Comparison of ENCODE assay signal across 24 mouse cellular contexts in the genomic region with DNA sequence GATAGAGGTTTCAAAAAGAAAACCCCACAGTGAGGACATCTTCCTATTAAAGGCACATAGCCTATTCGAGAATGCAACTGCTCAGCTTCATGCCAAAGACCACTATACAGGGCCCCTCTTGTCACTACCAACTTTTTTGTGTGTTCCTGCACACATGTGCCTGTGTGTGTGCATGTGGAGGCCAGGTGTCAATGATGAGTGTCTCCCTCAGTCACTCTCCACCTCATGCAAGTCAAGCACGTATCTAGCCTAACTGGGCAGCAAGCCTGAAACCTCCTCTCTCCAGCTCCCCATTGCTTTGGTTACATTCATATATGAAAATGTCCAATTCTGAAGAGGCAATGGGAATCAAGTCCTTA.
DNase-seq lines count a peak whose midpoint lies in the region; ATAC-seq and TF ChIP-seq lines count a peak whose summit lies in the region.
"Had no signal": no experiment of that assay in that cellular context is flagged by ENCODE, and none has a peak within 500 bp of the region (broad histone marks: within the 10 kb centered on the region; RNA-seq: fewer than 3 reads in every experiment).

No protein-coding gene starts in this region.

- peak overlapping the region; percentile 27; the same call in 1 of the 2 replicates for H3K27ac ChIP-seq in heart, embryonic 16.5 days (ENCODE audit: low read length)
- H3K27ac ChIP-seq in hindbrain, embryonic 13.5 days = no peak overlapping the region
- no peak overlapping the region for H3K27ac ChIP-seq in hindbrain, embryonic 10.5 days
- peak overlapping the region; percentile 44; the same call in 1 of the 2 replicates for H3K27ac ChIP-seq in midbrain, embryonic 13.5 days
- H3K27ac ChIP-seq in midbrain, postnatal 0 days (ENCODE audit: low read depth, low read length) = no peak overlapping the region; the same call in 1 of the 2 replicates
- H3K27ac ChIP-seq in midbrain, embryonic 15.5 days = peak overlapping the region; percentile 50
- H3K27ac ChIP-seq: forebrain, embryonic 10.5 days; forebrain, embryonic 13.5 days; heart, adult 2 months; heart, embryonic 10.5 days; heart, embryonic 13.5 days; hindbrain, embryonic 15.5 days had no signal

- no peak for DNase-seq in heart, postnatal 25 days (ENCODE audit: low spot score)
- DNase-seq in hindbrain, embryonic 10.5 days (ENCODE audit: low spot score) = no peak
- DNase-seq in midbrain, postnatal 0 days (ENCODE audit: low spot score) = no peak
- no peak for DNase-seq in spleen, postnatal 10 days (ENCODE audit: low spot score in 2 of 2)
- DNase-seq: adrenal gland, postnatal 10 days; adrenal gland, postnatal 36 days; cerebellum, adult 18-20 months; cerebellum, adult 9-10 months; cerebellum, postnatal 14 days; gastrocnemius, postnatal 10 days; gastrocnemius, postnatal 36 days; heart, adult 2 months; heart, postnatal 36 days had no signal

- TF ChIP-seq CTCF in midbrain, postnatal 0 days (IDR thresholded peaks at IDR 0.05) = no peak

- no peaks in the 10 kb centered on the region for H3K27me3 ChIP-seq in heart, embryonic 16.5 days (ENCODE audit: control insufficient read depth, insufficient read depth, low read length)
- H3K27me3 ChIP-seq in hindbrain, embryonic 13.5 days = no peaks in the 10 kb centered on the region
- no peaks in the 10 kb centered on the region for H3K27me3 ChIP-seq in hindbrain, embryonic 10.5 days (ENCODE audit: insufficient read depth, poor library complexity, severe bottlenecking)
- no peaks in the 10 kb centered on the region for H3K27me3 ChIP-seq in midbrain, embryonic 13.5 days
- H3K27me3 ChIP-seq in midbrain, postnatal 0 days (ENCODE audit: insufficient read depth, low read length) = no peaks in the 10 kb centered on the region
- no peaks in the 10 kb centered on the region for H3K27me3 ChIP-seq in midbrain, embryonic 15.5 days (replicated peaks)
- H3K27me3 ChIP-seq: forebrain, embryonic 13.5 days; heart, embryonic 13.5 days; hindbrain, embryonic 15.5 days had no signal

- no peaks in the 10 kb centered on the region for H3K36me3 ChIP-seq in heart, embryonic 16.5 days (ENCODE audit: control insufficient read depth, insufficient read depth)
- H3K36me3 ChIP-seq in hindbrain, embryonic 13.5 days = no peaks in the 10 kb centered on the region
- no peaks in the 10 kb centered on the region for H3K36me3 ChIP-seq in hindbrain, embryonic 10.5 days
- H3K36me3 ChIP-seq in midbrain, embryonic 13.5 days = no peaks in the 10 kb centered on the region
- H3K36me3 ChIP-seq in midbrain, postnatal 0 days (ENCODE audit: insufficient read depth, low read length) = no peaks in the 10 kb centered on the region
- no peaks in the 10 kb centered on the region for H3K36me3 ChIP-seq in midbrain, embryonic 15.5 days (replicated peaks)
- H3K36me3 ChIP-seq: forebrain, embryonic 10.5 days; heart, embryonic 10.5 days; heart, embryonic 13.5 days; hindbrain, embryonic 15.5 days had no signal

- intact Hi-C loops in heart, postnatal 25 days (cut with DNase I) = loop anchor here (5.0 kb wide), 1 partner anchor 125 kb away; no protein-coding TSS in a partner anchor

- no peak overlapping the region for H3K4me3 ChIP-seq in heart, embryonic 16.5 days (ENCODE audit: low read length)
- no peak overlapping the region for H3K4me3 ChIP-seq in hindbrain, embryonic 13.5 days
- no peak overlapping the region for H3K4me3 ChIP-seq in hindbrain, embryonic 10.5 days
- H3K4me3 ChIP-seq in midbrain, embryonic 13.5 days (replicated peaks) = no peak overlapping the region
- no peak overlapping the region for H3K4me3 ChIP-seq in midbrain, postnatal 0 days (ENCODE audit: low read depth, low read length)
- no peak overlapping the region for H3K4me3 ChIP-seq in midbrain, embryonic 15.5 days
- H3K4me3 ChIP-seq: forebrain, embryonic 10.5 days; forebrain, embryonic 13.5 days; heart, adult 2 months; heart, embryonic 10.5 days; heart, embryonic 13.5 days; hindbrain, embryonic 15.5 days had no signal

- 82% methylated on average over 2 of the region's 2 CpGs for WGBS in heart, embryonic 16.5 days
- WGBS in hindbrain, embryonic 13.5 days = 58% methylated on average over 2 of the region's 2 CpGs
- 62% methylated on average over 2 of the region's 2 CpGs for WGBS in hindbrain, embryonic 10.5 days
- WGBS in midbrain, embryonic 13.5 days = 56% methylated on average over 2 of the region's 2 CpGs
- 37% methylated on average over 2 of the region's 2 CpGs for WGBS in midbrain, postnatal 0 days
- 42% methylated on average over 2 of the region's 2 CpGs for WGBS in midbrain, embryonic 15.5 days

- no peak overlapping the region for H3K4me2 ChIP-seq in heart, embryonic 16.5 days (ENCODE audit: low read depth, low read length)
- no peak overlapping the region for H3K4me2 ChIP-seq in hindbrain, embryonic 13.5 days
- no peak overlapping the region for H3K4me2 ChIP-seq in midbrain, embryonic 13.5 days (replicated peaks)
- no peak overlapping the region for H3K4me2 ChIP-seq in midbrain, postnatal 0 days (ENCODE audit: low read depth, low read length, poor library complexity, severe bottlenecking)
- no peak overlapping the region for H3K4me2 ChIP-seq in midbrain, embryonic 15.5 days
- H3K4me2 ChIP-seq: forebrain, embryonic 13.5 days; heart, embryonic 13.5 days; hindbrain, embryonic 15.5 days had no signal

- no peaks in the 10 kb centered on the region for H3K9me3 ChIP-seq in heart, embryonic 16.5 days (replicated peaks; ENCODE audit: control insufficient read depth, low read length)
- no peaks in the 10 kb centered on the region for H3K9me3 ChIP-seq in hindbrain, embryonic 13.5 days
- H3K9me3 ChIP-seq in hindbrain, embryonic 10.5 days = no peaks in the 10 kb centered on the region
- no peaks in the 10 kb centered on the region for H3K9me3 ChIP-seq in midbrain, embryonic 13.5 days
- no peaks in the 10 kb centered on the region for H3K9me3 ChIP-seq in midbrain, postnatal 0 days (ENCODE audit: low read length)
- no peaks in the 10 kb centered on the region for H3K9me3 ChIP-seq in midbrain, embryonic 15.5 days
- H3K9me3 ChIP-seq: forebrain, embryonic 10.5 days; forebrain, embryonic 13.5 days; heart, embryonic 10.5 days; heart, embryonic 13.5 days; hindbrain, embryonic 15.5 days had no signal

- no peak for ATAC-seq in heart, embryonic 16.5 days (replicated peaks; ENCODE audit: extremely low read depth, insufficient read depth, low FRiP score)
- ATAC-seq in hindbrain, embryonic 13.5 days (ENCODE audit: low FRiP score) = 0 out of 2 replicates have a peak, but pooled peaks have one; percentile 27
- ATAC-seq in midbrain, embryonic 13.5 days = peak; percentile 62
- no peak for ATAC-seq in midbrain, postnatal 0 days (ENCODE audit: low FRiP score)
- peak; percentile 61; the same call in 1 of the 2 replicates for ATAC-seq in midbrain, embryonic 15.5 days (replicated peaks)
- ATAC-seq: activated CD4-positive, CD25-positive, alpha-beta regulatory T cell, adult 4 months; forebrain, embryonic 13.5 days; inflammation-experienced regulatory T-cells, adult 6 months had no signal

- no peak overlapping the region for H3K9ac ChIP-seq in heart, embryonic 16.5 days (ENCODE audit: low read length)
- H3K9ac ChIP-seq in hindbrain, embryonic 13.5 days = no peak overlapping the region
- no peak overlapping the region for H3K9ac ChIP-seq in midbrain, embryonic 13.5 days (replicated peaks)
- H3K9ac ChIP-seq in midbrain, postnatal 0 days (replicated peaks; ENCODE audit: low read length, poor library complexity, severe bottlenecking) = no peak overlapping the region
- H3K9ac ChIP-seq in midbrain, embryonic 15.5 days = no peak overlapping the region
- H3K9ac ChIP-seq: forebrain, embryonic 13.5 days; heart, embryonic 13.5 days; hindbrain, embryonic 15.5 days had no signal

- H3K4me1 ChIP-seq in heart, embryonic 16.5 days (ENCODE audit: control insufficient read depth, insufficient read depth, low read length) = peaks cover 22% of the 10 kb centered on the region
- H3K4me1 ChIP-seq in hindbrain, embryonic 13.5 days (replicated peaks) = 0 out of 2 replicates have a peak, but pooled peaks cover 4% of the 10 kb centered on the region
- peaks cover 8% of the 10 kb centered on the region; the same call in 1 of the 2 replicates for H3K4me1 ChIP-seq in hindbrain, embryonic 10.5 days (replicated peaks)
- H3K4me1 ChIP-seq in midbrain, embryonic 13.5 days (replicated peaks) = peaks cover 11% of the 10 kb centered on the region
- no peaks in the 10 kb centered on the region for H3K4me1 ChIP-seq in midbrain, postnatal 0 days (ENCODE audit: insufficient read depth, low read length)
- H3K4me1 ChIP-seq in midbrain, embryonic 15.5 days = peaks cover 8% of the 10 kb centered on the region
- H3K4me1 ChIP-seq: forebrain, embryonic 10.5 days; forebrain, embryonic 13.5 days; heart, embryonic 10.5 days; hindbrain, embryonic 15.5 days had no signal

Comparison
In these comparisons a context has a peak if more than half of its experiments do, and no peak if none do; other contexts are left out.
1. ATAC-seq: peak in hindbrain, embryonic 13.5 days (single experiment), midbrain, embryonic 13.5 days (single experiment) and midbrain, embryonic 15.5 days (single experiment); none in heart, embryonic 16.5 days (single experiment) and midbrain, postnatal 0 days (single experiment).
2. H3K27ac ChIP-seq: peak in heart, embryonic 16.5 days (single experiment), midbrain, embryonic 13.5 days (single experiment) and midbrain, embryonic 15.5 days (single experiment); none in hindbrain, embryonic 13.5 days (single experiment), hindbrain, embryonic 10.5 days (single experiment) and midbrain, postnatal 0 days (single experiment).